Mouse (Mus musculus): ENCODE results near the gene Hoxb3. TPM values are rescaled to one million over a fixed set of nuclear protein-coding genes. Genes with fewer than 3 reads are reported as not detected.

Gene Hoxb3
- polyA plus RNA-seq, 1 experiment from 2014 or later: 0.69 TPM

GRCm38 (mm10) chr11:96284041-96284749 lies 38.9 kb upstream of the Hoxb3 start:
- Histone ChIP-seq H3K4me1 (peaks cover 20% of the 10 kb centered on the region), H3K4me3 (peak overlapping the region; percentile 42), H3K36me3 (replicated peaks) (no peaks in the 10 kb centered on the region), H3K9me3 (no peaks in the 10 kb centered on the region), H3K27ac (replicated peaks) (no peak overlapping the region), H3K27me3 (replicated peaks; ENCODE audit: low read depth, poor library complexity, severe bottlenecking) (peaks cover 100% of the 10 kb centered on the region)
- DNase-seq (ENCODE audit: low spot score): peak; percentile 72
- under 1% methylated on average over 49 of the region's 49 CpGs for WGBS

GRCm38 (mm10) chr11:96284774-96285734 lies 38.1 kb upstream of the Hoxb3 start:
- Histone ChIP-seq H3K27me3 (replicated peaks; ENCODE audit: low read depth, poor library complexity, severe bottlenecking) (peaks cover 100% of the 10 kb centered on the region), H3K4me1 (peaks cover 20% of the 10 kb centered on the region), H3K9me3 (no peaks in the 10 kb centered on the region), H3K4me3 (peak overlapping the region; percentile 42; the same call in 1 of the 2 replicates), H3K27ac (replicated peaks) (no peak overlapping the region), H3K36me3 (replicated peaks) (no peaks in the 10 kb centered on the region)
- under 1% methylated on average over 36 of the region's 37 CpGs for WGBS
- no peak for DNase-seq (ENCODE audit: low spot score)

GRCm38 (mm10) chr11:96285771-96286738 lies 37.1 kb upstream of the Hoxb3 start, which contains the start of gene Hoxb7:
Gene Hoxb7 (plus strand): TSS chr11:96286623.
- H3K4me3 ChIP-seq: peak within 1 kb of the TSS; percentile 39
- peaks cover 20% of the 10 kb centered on the region for H3K4me1 ChIP-seq
- H3K36me3 ChIP-seq (replicated peaks): no peaks in the 10 kb centered on the region
- H3K27me3 ChIP-seq (replicated peaks; ENCODE audit: low read depth, poor library complexity, severe bottlenecking): peaks cover 100% of the 10 kb centered on the region
- H3K27ac ChIP-seq (replicated peaks): no peak within 1 kb of the TSS
- 1% methylated on average over 43 of the region's 43 CpGs for WGBS
- H3K9me3 ChIP-seq: no peaks in the 10 kb centered on the region
- DNase-seq (ENCODE audit: low spot score): no peak

GRCm38 (mm10) chr11:96286739-96287385 lies 36.3 kb upstream of the Hoxb3 start:
- WGBS: under 1% methylated on average over 55 of the region's 55 CpGs
- Histone ChIP-seq H3K4me3 (peak overlapping the region; percentile 39), H3K4me1 (peaks cover 20% of the 10 kb centered on the region), H3K9me3 (no peaks in the 10 kb centered on the region), H3K27me3 (replicated peaks; ENCODE audit: low read depth, poor library complexity, severe bottlenecking) (peaks cover 100% of the 10 kb centered on the region), H3K27ac (replicated peaks) (no peak overlapping the region), H3K36me3 (replicated peaks) (no peaks in the 10 kb centered on the region)
- DNase-seq (ENCODE audit: low spot score): no peak

- 3% methylated on average over 9 of the region's 9 CpGs for WGBS
- peaks cover 20% of the 10 kb centered on the region for H3K4me1 ChIP-seq
- peaks cover 100% of the 10 kb centered on the region for H3K27me3 ChIP-seq (replicated peaks; ENCODE audit: low read depth, poor library complexity, severe bottlenecking)
- H3K9me3 ChIP-seq: no peaks in the 10 kb centered on the region
- DNase-seq (ENCODE audit: low spot score): no peak
- no peak overlapping the region for H3K27ac ChIP-seq (replicated peaks)
- H3K4me3 ChIP-seq: no peak overlapping the region
- H3K36me3 ChIP-seq (replicated peaks): no peaks in the 10 kb centered on the region
Observed at GRCm38 (mm10) chr11:96287411-96287810, 35.7 kb upstream of the Hoxb3 start.

- H3K27ac ChIP-seq (replicated peaks): no peak overlapping the region
- peaks cover 15% of the 10 kb centered on the region for H3K4me1 ChIP-seq
- peaks cover 100% of the 10 kb centered on the region for H3K27me3 ChIP-seq (replicated peaks; ENCODE audit: low read depth, poor library complexity, severe bottlenecking)
- no peaks in the 10 kb centered on the region for H3K9me3 ChIP-seq
- no peak overlapping the region for H3K4me3 ChIP-seq
- 14% methylated on average over 1 of the region's 1 CpGs for WGBS
- H3K36me3 ChIP-seq (replicated peaks): no peaks in the 10 kb centered on the region
- DNase-seq (ENCODE audit: low spot score): no peak
Observed at GRCm38 (mm10) chr11:96288455-96289221, 34.5 kb upstream of the Hoxb3 start.

- 2% methylated on average over 21 of the region's 21 CpGs for WGBS
- Histone ChIP-seq H3K27ac (replicated peaks) (no peak overlapping the region), H3K4me1 (peaks cover 11% of the 10 kb centered on the region), H3K36me3 (replicated peaks) (no peaks in the 10 kb centered on the region), H3K9me3 (no peaks in the 10 kb centered on the region), H3K4me3 (no peak overlapping the region), H3K27me3 (replicated peaks; ENCODE audit: low read depth, poor library complexity, severe bottlenecking) (peaks cover 100% of the 10 kb centered on the region)
- no peak for DNase-seq (ENCODE audit: low spot score)
Observed at GRCm38 (mm10) chr11:96289293-96289692, 33.8 kb upstream of the Hoxb3 start.

- peaks cover 8% of the 10 kb centered on the region; the same call in 1 of the 2 replicates for H3K4me1 ChIP-seq
- WGBS: 7% methylated on average over 6 of the region's 6 CpGs
- no peaks in the 10 kb centered on the region for H3K36me3 ChIP-seq (replicated peaks)
- H3K27me3 ChIP-seq (replicated peaks; ENCODE audit: low read depth, poor library complexity, severe bottlenecking): peaks cover 100% of the 10 kb centered on the region
- no peak for DNase-seq (ENCODE audit: low spot score)
- no peak overlapping the region for H3K27ac ChIP-seq (replicated peaks)
- H3K4me3 ChIP-seq: no peak overlapping the region
- no peaks in the 10 kb centered on the region for H3K9me3 ChIP-seq
Observed at GRCm38 (mm10) chr11:96289837-96290236, 33.3 kb upstream of the Hoxb3 start.

- no peaks in the 10 kb centered on the region for H3K36me3 ChIP-seq (replicated peaks)
- no peaks in the 10 kb centered on the region for H3K9me3 ChIP-seq
- DNase-seq (ENCODE audit: low spot score): no peak
- no peak overlapping the region for H3K4me3 ChIP-seq
- peaks cover 5% of the 10 kb centered on the region; the same call in 1 of the 2 replicates for H3K4me1 ChIP-seq
- H3K27me3 ChIP-seq (replicated peaks; ENCODE audit: low read depth, poor library complexity, severe bottlenecking): peaks cover 100% of the 10 kb centered on the region
- 2% methylated on average over 17 of the region's 17 CpGs for WGBS
- H3K27ac ChIP-seq (replicated peaks): no peak overlapping the region
Observed at GRCm38 (mm10) chr11:96290705-96291355, 32.3 kb upstream of the Hoxb3 start.

- Histone ChIP-seq H3K4me3 (no peak within 1 kb of the TSS), H3K27me3 (replicated peaks; ENCODE audit: low read depth, poor library complexity, severe bottlenecking) (peaks cover 100% of the 10 kb centered on the region), H3K27ac (replicated peaks) (no peak within 1 kb of the TSS), H3K36me3 (replicated peaks) (no peaks in the 10 kb centered on the region), H3K9me3 (no peaks in the 10 kb centered on the region), H3K4me1 (peaks cover 1% of the 10 kb centered on the region; the same call in 1 of the 2 replicates)
- 2% methylated on average over 22 of the region's 22 CpGs for WGBS
- DNase-seq (ENCODE audit: low spot score): no peak
Observed at GRCm38 (mm10) chr11:96291681-96292564, 31.2 kb upstream of the Hoxb3 start, which contains the start of gene Hoxb6. Gene Hoxb6 (plus strand): TSS chr11:96292476.

Data from embryonic facial prominence, embryonic 10.5 days (tissue).